Mouse (Mus musculus): Measurements from ENCODE around the gene Bax. TPM values are rescaled to one million over a fixed set of nuclear protein-coding genes. Genes with fewer than 3 reads are reported as not detected.

Bax gene
- 77.2 TPM for polyA plus RNA-seq (2015; fragmentation: Illumina TruSeq; extraction: RNeasy Lipid Tissue Mini Kit (QIAGEN cat#74804); ENCODE audit: low read depth, low replicate concordance)

DNA sequence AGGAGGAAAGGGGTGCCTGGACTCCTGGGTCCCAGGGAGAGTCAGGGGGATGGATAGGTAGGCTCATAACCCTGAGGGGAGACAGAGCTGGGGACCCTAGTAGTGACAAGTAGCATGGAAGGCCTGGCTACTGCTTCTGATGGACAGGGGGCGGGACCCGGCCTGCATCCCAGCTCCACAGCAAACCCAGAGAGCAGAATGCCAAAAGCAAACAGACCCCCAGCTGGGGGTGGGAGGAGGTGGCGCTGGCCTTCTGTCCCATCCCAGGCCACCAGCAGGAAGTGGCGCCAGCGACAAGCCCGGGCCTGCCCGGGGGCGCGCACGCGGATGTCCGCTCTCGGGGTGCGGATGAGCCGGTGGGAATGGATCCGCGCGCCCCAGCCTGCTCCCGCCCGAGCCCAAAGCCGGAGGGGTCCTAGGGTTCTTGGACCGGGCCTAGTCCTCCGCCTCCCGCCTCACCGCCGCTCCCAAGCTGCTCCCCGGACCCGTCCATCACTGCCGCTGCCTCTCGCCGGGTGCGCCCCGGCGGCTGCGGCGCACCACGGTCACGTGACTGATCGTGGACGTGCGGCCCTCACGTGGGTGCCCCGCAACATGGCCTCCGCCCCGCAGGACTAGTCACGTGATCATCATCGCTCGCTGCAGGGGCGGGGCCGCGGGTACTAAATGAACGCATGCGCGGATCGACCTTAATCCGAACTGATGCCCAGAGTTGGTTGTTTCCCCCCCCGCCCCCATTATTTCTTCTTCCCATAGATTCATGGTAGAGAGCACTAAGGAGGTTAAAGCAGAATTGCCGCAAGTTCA is at the start of gene Bax:
TSS of gene Bax (minus strand) at position 616 of the 807 bp plus-strand sequence.

DNA sequence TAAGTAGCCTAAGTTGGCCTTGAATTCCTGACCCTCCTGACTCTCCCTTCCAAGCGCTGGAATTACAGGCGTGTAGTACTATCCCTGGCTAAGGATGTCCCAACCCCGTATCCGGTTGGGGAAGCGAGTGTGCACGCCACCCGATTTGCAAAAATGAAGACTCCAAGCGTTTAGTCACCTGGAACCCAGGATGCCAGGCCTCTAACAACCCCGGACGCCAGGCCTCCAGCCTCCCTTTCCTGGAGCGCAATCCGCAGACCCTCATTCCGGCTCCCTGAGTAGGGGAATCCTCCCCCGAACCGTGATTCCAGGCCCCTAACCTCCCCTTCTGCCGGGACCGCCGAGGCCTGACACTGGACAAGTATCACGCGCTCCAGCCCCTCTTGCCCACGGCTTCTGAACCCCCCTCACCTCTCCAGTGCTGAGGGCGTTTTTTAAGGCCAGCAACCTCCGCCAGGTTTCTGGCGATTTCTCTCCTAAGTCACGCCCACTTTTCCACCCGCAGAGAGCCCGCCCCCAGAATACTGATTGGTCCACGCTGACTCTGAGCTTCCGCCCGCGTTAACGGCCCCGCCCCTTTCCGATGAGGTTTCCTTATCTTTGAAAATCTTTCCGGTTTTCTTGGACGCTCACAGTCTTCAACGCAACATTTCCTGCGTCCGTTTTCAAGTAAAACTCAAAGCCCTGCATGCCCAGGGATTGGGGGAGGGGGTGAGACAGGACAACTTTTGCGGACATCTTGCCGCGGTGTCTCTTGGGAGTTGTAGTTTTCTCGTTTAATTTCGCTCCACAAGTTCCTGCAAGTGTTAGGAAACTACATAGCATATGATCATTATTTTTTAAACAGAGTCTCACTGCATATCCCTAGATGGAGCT is 43.5 kb upstream of the Bax start, which contains the start of gene Nucb1:
TSS of gene Nucb1 (minus strand) at position 495 of the 876 bp plus-strand sequence.

DNA sequence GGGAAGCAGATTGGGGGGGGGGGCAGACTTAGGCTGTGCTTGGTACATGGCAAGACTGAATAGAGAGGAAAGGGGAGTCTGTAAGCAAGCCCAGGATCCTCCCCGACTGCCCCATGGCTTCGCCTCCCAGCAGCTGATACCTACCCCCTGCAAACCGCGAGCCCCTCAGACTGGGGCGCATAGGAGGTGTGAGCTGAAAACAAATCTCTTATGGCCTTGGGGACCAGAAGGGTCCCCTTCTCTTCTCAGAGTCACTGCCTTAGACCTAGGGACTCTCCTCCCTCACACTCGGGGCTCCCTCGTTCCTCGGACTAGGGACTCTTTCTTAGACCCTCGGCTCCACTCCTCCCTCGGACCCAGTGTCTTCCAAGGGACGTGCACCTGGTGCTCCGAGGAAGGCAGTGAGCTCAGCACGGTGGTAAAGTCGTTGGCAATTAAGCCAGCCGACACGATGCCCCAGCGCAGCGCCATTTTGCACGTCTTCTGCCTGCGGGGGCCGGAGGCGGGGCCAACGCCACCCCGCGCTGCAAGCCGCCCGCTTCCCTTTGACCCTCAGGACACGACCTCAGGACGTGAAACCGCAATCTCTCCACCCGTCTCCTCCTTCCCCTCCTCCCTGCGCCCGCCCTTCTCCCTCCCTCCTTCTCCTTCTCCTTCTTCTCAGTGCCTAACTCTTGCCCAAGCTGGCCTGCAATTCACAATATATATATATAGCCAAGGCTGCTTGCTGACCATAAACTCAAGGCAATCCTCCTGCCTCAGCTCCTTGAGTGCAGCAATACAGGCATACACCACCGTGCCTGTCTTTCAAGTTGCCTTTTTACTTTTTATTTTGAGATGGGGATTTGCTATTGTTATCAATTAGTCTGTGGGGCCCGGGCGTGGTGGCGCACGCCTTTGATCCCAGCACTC is 21.9 kb upstream of the Bax start, which contains the start of gene Dhdh:
TSS of gene Dhdh (minus strand) at position 513 of the 912 bp plus-strand sequence.

DNA sequence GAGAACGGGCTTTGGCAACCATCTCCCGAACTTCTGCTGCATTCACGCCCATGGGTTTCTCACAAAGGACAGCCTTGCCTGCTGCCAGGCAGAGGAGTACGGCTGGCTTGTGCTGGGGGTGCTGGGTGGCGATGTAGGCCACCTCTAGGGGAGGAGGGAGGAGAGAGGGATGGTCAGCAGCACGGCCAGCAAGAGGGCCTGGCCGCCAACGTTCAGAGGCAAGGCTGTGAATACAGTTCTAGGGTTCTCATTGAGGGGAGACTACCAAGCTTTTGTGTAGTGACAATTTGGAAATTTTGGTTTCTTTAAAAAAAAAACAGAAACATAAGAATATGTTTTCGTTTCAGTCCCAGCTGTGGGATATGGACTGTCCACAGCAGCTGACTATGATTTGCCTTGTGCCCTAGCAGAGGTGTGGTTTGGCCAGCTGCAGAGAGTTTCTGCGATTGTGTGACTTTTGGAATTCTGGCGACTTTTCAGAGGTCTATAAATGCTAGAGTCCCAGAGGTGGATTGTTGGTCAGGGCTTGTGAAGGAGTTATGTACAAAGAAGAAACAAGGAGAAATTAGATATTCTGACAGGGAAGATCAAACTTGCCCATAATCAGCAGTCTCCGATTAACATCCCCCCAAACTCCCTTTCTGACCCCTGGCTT is 20.2 kb upstream of the Bax start, which contains the start of gene Gm45808:
TSS of gene Gm45808 (minus strand) at position 51 of the 655 bp plus-strand sequence.

DNA sequence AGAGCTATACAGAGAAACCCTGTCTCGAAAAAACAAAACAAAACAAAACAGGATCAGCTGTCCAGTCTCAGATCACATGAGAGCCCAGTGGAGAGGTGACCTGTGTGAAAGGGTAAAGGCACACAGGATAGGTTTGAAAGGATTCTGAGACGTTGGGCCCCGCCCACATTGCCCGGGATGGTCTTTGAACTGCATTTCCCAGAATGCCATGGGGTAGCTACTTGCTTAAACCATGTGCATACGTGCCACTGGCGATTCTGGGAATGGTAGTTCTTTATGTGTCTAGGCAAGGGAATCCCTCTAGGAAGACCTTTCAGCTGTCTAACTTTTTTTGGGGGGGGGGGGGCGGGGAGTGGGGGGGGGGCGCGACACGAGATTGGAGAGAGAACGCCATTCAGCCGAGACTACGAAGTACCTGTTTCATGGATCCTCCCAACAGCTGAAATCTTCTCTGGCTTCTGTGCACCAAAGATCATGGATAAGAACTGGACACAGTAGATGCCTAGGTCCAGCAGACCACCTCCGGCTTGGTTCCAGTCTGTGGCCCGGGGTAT is 14.8 kb upstream of the Bax start, which contains the start of gene Tulp2:
TSS of gene Tulp2 (plus strand) at position 504 of the 554 bp plus-strand sequence.

DNA sequence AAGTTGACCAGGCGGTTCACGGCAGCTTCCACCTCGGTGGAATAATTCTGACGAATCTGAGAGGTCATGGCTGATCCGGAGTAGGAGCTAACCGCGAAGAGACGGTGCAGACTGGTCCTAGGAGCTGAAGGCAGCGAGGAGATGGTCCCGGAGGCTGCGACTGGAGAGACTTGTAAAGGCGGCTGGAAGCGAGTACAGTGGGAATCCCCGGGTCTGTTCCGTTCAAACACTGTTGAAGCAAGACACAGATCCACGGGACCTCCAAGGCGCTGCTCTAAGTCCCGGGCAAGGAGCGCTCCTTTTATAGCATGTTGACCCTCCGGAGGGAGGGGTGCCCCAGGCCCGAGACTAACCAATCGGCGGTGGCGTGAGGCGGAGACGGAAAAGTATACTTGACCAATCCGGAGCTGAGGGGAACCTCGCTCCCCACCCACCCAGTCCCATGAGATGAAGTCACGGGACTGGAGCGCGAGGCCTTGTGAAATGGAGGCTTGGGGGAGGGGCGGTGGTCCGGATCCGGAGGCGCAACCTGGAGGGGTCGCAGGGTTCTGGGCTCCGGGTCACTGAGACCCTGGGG is 7.0 kb downstream of the Bax start, which contains the start of gene Ftl1:
TSS of gene Ftl1 (minus strand) at position 321 of the 577 bp plus-strand sequence.

DNA sequence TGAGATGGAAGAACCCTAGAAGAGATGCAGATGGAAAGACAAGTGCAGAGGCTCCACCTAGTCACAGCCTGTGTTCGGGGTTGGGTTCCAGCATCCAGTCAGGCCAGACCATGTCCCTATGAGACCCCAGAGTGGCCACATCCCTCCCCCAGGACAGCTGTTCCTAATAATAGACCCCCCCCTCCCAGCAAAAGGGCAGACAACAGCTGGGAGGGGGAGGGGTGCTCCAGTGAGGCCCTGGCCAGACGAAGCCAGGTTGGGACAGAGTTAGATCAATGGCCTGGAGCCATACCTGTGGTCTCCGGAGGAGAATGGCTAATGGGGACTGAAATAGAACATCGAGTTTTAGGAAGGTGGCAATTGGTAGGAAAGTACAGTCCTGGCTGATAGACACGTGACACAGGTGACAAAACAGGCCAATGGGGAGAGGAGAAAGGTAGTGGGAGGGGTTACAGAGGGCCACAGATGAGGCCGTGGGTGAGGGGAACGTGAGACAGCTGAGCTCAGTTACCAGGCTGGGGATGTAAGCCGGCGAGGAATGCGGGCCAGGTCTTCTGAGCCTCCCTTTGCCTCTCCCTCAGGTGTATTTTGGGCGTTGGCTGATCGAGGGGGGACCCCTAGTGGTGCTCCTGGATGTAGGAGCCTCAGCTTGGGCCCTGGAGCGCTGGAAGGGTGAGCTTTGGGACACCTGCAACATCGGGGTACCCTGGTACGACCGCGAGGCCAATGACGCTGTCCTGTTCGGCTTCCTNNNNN is 29.0 kb downstream of the Bax start, which contains the start of gene Ruvbl2:
TSS of gene Ruvbl2 (minus strand) at position 576 of the 756 bp plus-strand sequence.

DNA sequence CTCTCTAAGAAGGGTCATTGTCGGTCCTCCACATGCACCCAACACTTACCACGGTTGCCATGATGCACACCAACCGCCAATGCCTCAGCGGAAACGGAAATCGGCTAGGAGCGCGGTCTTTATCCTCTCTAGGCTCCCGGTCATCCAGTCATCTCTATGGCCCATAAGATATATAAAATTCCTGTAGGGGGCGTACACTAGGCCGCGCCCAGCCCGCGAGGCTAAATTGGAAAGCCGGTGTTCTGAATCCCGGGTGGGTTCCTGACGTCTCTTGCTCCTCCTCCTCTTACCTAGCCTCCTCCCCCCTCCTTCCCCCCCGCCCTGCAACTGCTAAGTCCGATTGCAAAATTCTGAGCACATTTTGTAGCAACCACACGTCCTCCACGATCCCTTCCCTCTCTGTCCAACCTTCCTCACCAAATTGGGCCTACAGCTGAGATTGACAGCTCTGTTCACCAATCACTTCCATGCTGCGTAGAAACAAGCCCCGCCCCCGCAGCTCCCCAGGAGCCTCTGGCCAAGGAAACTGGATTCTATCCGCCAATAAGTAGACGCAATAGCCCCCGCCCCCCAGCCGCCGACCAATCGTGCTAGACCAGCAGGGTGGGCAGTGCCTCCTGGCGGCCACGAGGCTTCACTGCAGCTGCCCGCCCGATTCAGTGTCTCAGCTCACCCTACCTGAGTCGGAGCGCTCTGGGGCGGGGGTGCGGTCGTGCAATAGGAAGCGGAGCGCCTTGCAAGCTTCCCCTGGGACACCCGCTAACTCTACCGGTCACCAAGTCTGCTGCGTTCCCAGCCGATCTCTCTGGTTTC is 32.3 kb downstream of the Bax start, which contains the start of gene Gys1:
TSS of gene Gys1 (plus strand) at position 642 of the 813 bp plus-strand sequence.

DNA sequence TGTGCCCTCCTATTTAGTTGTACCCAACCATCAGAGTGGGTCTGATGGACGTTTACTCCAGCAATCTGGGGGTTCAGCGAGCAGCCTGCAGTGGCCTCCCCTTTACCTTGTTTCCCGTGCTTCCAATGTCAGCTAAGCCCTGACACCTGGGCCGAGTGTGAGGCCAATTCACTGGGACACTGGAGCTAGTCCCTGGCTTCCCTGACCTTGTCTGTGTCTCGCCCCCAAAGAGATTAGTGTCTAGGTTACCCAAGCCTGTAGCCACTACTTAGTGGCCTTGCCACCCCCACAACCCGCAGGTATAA is 46.1 kb downstream of the Bax start, which contains the start of gene Lhb:
TSS of gene Lhb (plus strand) at position 206 of the 305 bp plus-strand sequence.

DNA sequence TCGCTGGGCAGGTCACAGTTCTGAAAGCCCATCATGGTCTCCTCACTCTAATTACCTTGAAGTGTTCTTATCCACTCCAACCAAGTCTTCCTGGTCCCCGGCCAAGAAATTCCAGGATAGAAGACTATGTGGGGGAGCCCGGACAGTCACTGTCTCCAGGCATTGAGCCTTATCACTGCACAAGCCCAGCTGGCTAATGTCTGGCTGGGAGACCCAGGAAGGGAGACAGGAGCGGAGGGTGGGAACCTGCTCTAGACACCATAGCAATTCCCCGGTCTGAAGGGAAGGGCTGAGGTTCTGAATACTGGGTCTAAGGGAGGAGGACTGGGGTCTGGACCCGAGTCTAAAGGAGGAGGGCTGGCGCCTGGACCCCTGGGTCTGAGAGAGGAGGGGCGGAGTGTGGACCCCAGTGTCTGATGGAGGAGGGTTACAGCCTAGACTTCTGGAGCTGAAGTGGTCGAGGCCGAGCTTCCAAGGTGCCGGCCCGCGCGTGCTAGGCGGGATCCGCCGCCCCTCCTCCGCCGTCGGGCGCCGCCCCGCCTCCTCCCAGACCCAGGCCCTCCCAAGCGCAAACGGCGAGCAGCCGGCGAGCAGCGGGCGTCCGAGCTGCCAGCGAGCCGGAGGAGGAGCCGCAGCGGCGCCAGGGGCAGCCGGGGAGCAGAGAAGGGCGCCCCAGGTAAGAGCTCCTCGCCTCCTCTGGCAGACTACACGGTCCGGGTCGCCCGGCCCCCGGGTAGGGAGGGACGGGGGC is 53.4 kb downstream of the Bax start, which contains the start of gene Ntf5:
TSS of gene Ntf5 (plus strand) at position 583 of the 751 bp plus-strand sequence.

Other genes starting within 250 kb of the Bax start
- gene Cd37, start 227.8 kb downstream of the Bax start, polyA plus RNA-seq (2015; fragmentation: Illumina TruSeq; extraction: RNeasy Lipid Tissue Mini Kit (QIAGEN cat#74804); ENCODE audit: low read depth, low replicate concordance): 3.8 TPM
- gene Slc6a16, start 225.8 kb downstream of the Bax start, polyA plus RNA-seq (2015; fragmentation: Illumina TruSeq; extraction: RNeasy Lipid Tissue Mini Kit (QIAGEN cat#74804); ENCODE audit: low read depth, low replicate concordance): 1.2 TPM
- gene Slc6a21, start 189.4 kb downstream of the Bax start, polyA plus RNA-seq (2015; fragmentation: Illumina TruSeq; extraction: RNeasy Lipid Tissue Mini Kit (QIAGEN cat#74804); ENCODE audit: low read depth, low replicate concordance): not detected
- 19.6 TPM for gene Trpm4, start 133.1 kb downstream of the Bax start, polyA plus RNA-seq (2015; fragmentation: Illumina TruSeq; extraction: RNeasy Lipid Tissue Mini Kit (QIAGEN cat#74804); ENCODE audit: low read depth, low replicate concordance)
- 0.54 TPM for gene Hrc, start 131.6 kb downstream of the Bax start, polyA plus RNA-seq (2015; fragmentation: Illumina TruSeq; extraction: RNeasy Lipid Tissue Mini Kit (QIAGEN cat#74804); ENCODE audit: low read depth, low replicate concordance)
- gene Ppfia3, start 99.9 kb downstream of the Bax start, polyA plus RNA-seq (2015; fragmentation: Illumina TruSeq; extraction: RNeasy Lipid Tissue Mini Kit (QIAGEN cat#74804); ENCODE audit: low read depth, low replicate concordance): 84.5 TPM
- 167 TPM for gene Lin7b, start 96.3 kb downstream of the Bax start, polyA plus RNA-seq (2015; fragmentation: Illumina TruSeq; extraction: RNeasy Lipid Tissue Mini Kit (QIAGEN cat#74804); ENCODE audit: low read depth, low replicate concordance)
- gene Snrnp70, start 71.2 kb downstream of the Bax start, polyA plus RNA-seq (2015; fragmentation: Illumina TruSeq; extraction: RNeasy Lipid Tissue Mini Kit (QIAGEN cat#74804); ENCODE audit: low read depth, low replicate concordance): 309 TPM
- not detected for gene Kcna7, start 61.2 kb downstream of the Bax start, polyA plus RNA-seq (2015; fragmentation: Illumina TruSeq; extraction: RNeasy Lipid Tissue Mini Kit (QIAGEN cat#74804); ENCODE audit: low read depth, low replicate concordance)
- gene Ntf5, start 53.2 kb downstream of the Bax start, polyA plus RNA-seq (2015; fragmentation: Illumina TruSeq; extraction: RNeasy Lipid Tissue Mini Kit (QIAGEN cat#74804); ENCODE audit: low read depth, low replicate concordance): not detected
- gene Lhb, start 46.1 kb downstream of the Bax start, polyA plus RNA-seq (2015; fragmentation: Illumina TruSeq; extraction: RNeasy Lipid Tissue Mini Kit (QIAGEN cat#74804); ENCODE audit: low read depth, low replicate concordance): not detected
- 14.8 TPM for gene Gys1, start 32.1 kb downstream of the Bax start, polyA plus RNA-seq (2015; fragmentation: Illumina TruSeq; extraction: RNeasy Lipid Tissue Mini Kit (QIAGEN cat#74804); ENCODE audit: low read depth, low replicate concordance)
- gene Ruvbl2, start 28.8 kb downstream of the Bax start, polyA plus RNA-seq (2015; fragmentation: Illumina TruSeq; extraction: RNeasy Lipid Tissue Mini Kit (QIAGEN cat#74804); ENCODE audit: low read depth, low replicate concordance): 40.3 TPM
- 586 TPM for gene Ftl1, start 7.0 kb downstream of the Bax start, polyA plus RNA-seq (2015; fragmentation: Illumina TruSeq; extraction: RNeasy Lipid Tissue Mini Kit (QIAGEN cat#74804); ENCODE audit: low read depth, low replicate concordance)
- 0.27 TPM for gene Tulp2, start 15.0 kb upstream of the Bax start, polyA plus RNA-seq (2015; fragmentation: Illumina TruSeq; extraction: RNeasy Lipid Tissue Mini Kit (QIAGEN cat#74804); ENCODE audit: low read depth, low replicate concordance)
- gene Gm45808, start 19.9 kb upstream of the Bax start, polyA plus RNA-seq (2015; fragmentation: Illumina TruSeq; extraction: RNeasy Lipid Tissue Mini Kit (QIAGEN cat#74804); ENCODE audit: low read depth, low replicate concordance): not detected
- gene Dhdh, start 21.9 kb upstream of the Bax start, polyA plus RNA-seq (2015; fragmentation: Illumina TruSeq; extraction: RNeasy Lipid Tissue Mini Kit (QIAGEN cat#74804); ENCODE audit: low read depth, low replicate concordance): 6.1 TPM
- 90.0 TPM for gene Nucb1, start 43.5 kb upstream of the Bax start, polyA plus RNA-seq (2015; fragmentation: Illumina TruSeq; extraction: RNeasy Lipid Tissue Mini Kit (QIAGEN cat#74804); ENCODE audit: low read depth, low replicate concordance)
- gene Ppp1r15a, start 59.4 kb upstream of the Bax start, polyA plus RNA-seq (2015; fragmentation: Illumina TruSeq; extraction: RNeasy Lipid Tissue Mini Kit (QIAGEN cat#74804); ENCODE audit: low read depth, low replicate concordance): 17.3 TPM
- gene Plekha4, start 59.4 kb upstream of the Bax start, polyA plus RNA-seq (2015; fragmentation: Illumina TruSeq; extraction: RNeasy Lipid Tissue Mini Kit (QIAGEN cat#74804); ENCODE audit: low read depth, low replicate concordance): 2.7 TPM
- gene Hsd17b14, start 88.0 kb upstream of the Bax start, polyA plus RNA-seq (2015; fragmentation: Illumina TruSeq; extraction: RNeasy Lipid Tissue Mini Kit (QIAGEN cat#74804); ENCODE audit: low read depth, low replicate concordance): not detected
- 17.1 TPM for gene Bcat2, start 103.3 kb upstream of the Bax start, polyA plus RNA-seq (2015; fragmentation: Illumina TruSeq; extraction: RNeasy Lipid Tissue Mini Kit (QIAGEN cat#74804); ENCODE audit: low read depth, low replicate concordance)
- not detected for gene Fgf21, start 148.6 kb upstream of the Bax start, polyA plus RNA-seq (2015; fragmentation: Illumina TruSeq; extraction: RNeasy Lipid Tissue Mini Kit (QIAGEN cat#74804); ENCODE audit: low read depth, low replicate concordance)
- gene Fut1, start 150.4 kb upstream of the Bax start, polyA plus RNA-seq (2015; fragmentation: Illumina TruSeq; extraction: RNeasy Lipid Tissue Mini Kit (QIAGEN cat#74804); ENCODE audit: low read depth, low replicate concordance): not detected
- not detected for gene Izumo1, start 154.9 kb upstream of the Bax start, polyA plus RNA-seq (2015; fragmentation: Illumina TruSeq; extraction: RNeasy Lipid Tissue Mini Kit (QIAGEN cat#74804); ENCODE audit: low read depth, low replicate concordance)
- 4.0 TPM for gene Rasip1, start 160.6 kb upstream of the Bax start, polyA plus RNA-seq (2015; fragmentation: Illumina TruSeq; extraction: RNeasy Lipid Tissue Mini Kit (QIAGEN cat#74804); ENCODE audit: low read depth, low replicate concordance)
- gene Mamstr, start 173.1 kb upstream of the Bax start, polyA plus RNA-seq (2015; fragmentation: Illumina TruSeq; extraction: RNeasy Lipid Tissue Mini Kit (QIAGEN cat#74804); ENCODE audit: low read depth, low replicate concordance): 4.0 TPM
- 0.31 TPM for gene Fut2, start 199.5 kb upstream of the Bax start, polyA plus RNA-seq (2015; fragmentation: Illumina TruSeq; extraction: RNeasy Lipid Tissue Mini Kit (QIAGEN cat#74804); ENCODE audit: low read depth, low replicate concordance)
- 5.4 TPM for gene Ntn5, start 217.1 kb upstream of the Bax start, polyA plus RNA-seq (2015; fragmentation: Illumina TruSeq; extraction: RNeasy Lipid Tissue Mini Kit (QIAGEN cat#74804); ENCODE audit: low read depth, low replicate concordance)
- 1.1 TPM for gene Sec1, start 227.5 kb upstream of the Bax start, polyA plus RNA-seq (2015; fragmentation: Illumina TruSeq; extraction: RNeasy Lipid Tissue Mini Kit (QIAGEN cat#74804); ENCODE audit: low read depth, low replicate concordance)
- 234 TPM for gene Car11, start 232.9 kb upstream of the Bax start, polyA plus RNA-seq (2015; fragmentation: Illumina TruSeq; extraction: RNeasy Lipid Tissue Mini Kit (QIAGEN cat#74804); ENCODE audit: low read depth, low replicate concordance)
- gene Dbp, start 238.2 kb upstream of the Bax start, polyA plus RNA-seq (2015; fragmentation: Illumina TruSeq; extraction: RNeasy Lipid Tissue Mini Kit (QIAGEN cat#74804); ENCODE audit: low read depth, low replicate concordance): 80.7 TPM
- gene Rpl18, start 248.6 kb upstream of the Bax start, polyA plus RNA-seq (2015; fragmentation: Illumina TruSeq; extraction: RNeasy Lipid Tissue Mini Kit (QIAGEN cat#74804); ENCODE audit: low read depth, low replicate concordance): 458 TPM

All from brain, adult 10 weeks (tissue).